Mouse (Mus musculus) testis, postnatal 14 days (tissue): Measurements from ENCODE around the gene Tbcb.
"Not testable (repeated sequence)": the region's sequence is repeated elsewhere in the genome, so short reads cannot be mapped to it uniquely, and the experiment has no call there.

ENCODE experiments used
- DNase-seq: peaks from one replicate; pipeline ENCODE4 v3.0.0; 2021; ENCODE audit warnings: low spot score

Tbcb gene

GRCm38 (mm10) chr7:30231669-30232454 is at the start of gene Tbcb, which contains the start of gene Polr2i:
Gene Tbcb, minus strand, starts transcription at chr7:30232272.
Gene Polr2i, plus strand, starts transcription at chr7:30231948.
- DNase-seq: peak; percentile 98

GRCm38 (mm10) chr7:30281522-30281921 is 49.5 kb upstream of the Tbcb start:
- DNase-seq: no peak

- DNase-seq: peak; percentile 88
Measured at GRCm38 (mm10) chr7:30280670-30281138, 48.6 kb upstream of the Tbcb start.

- peak; percentile 96 for DNase-seq
Measured at GRCm38 (mm10) chr7:30279951-30280669, 48.0 kb upstream of the Tbcb start, which contains the start of the genes Thap8 and Wdr62. Gene Thap8, plus strand, starts transcription at chr7:30280094. Gene Wdr62, minus strand, starts transcription at chr7:30280419.

- no peak for DNase-seq
Measured at GRCm38 (mm10) chr7:30279536-30279935, 47.5 kb upstream of the Tbcb start.

- no peak for DNase-seq
Measured at GRCm38 (mm10) chr7:30278911-30279310, 46.8 kb upstream of the Tbcb start.

- DNase-seq: peak; percentile 72
Measured at GRCm38 (mm10) chr7:30274383-30274782, 42.3 kb upstream of the Tbcb start.

- DNase-seq: no peak
Measured at GRCm38 (mm10) chr7:30269641-30270040, 37.6 kb upstream of the Tbcb start.

- peak; percentile 54 for DNase-seq
Measured at GRCm38 (mm10) chr7:30266780-30267179, 34.7 kb upstream of the Tbcb start.

GRCm38 (mm10) chr7:30265935-30266334 is 33.9 kb upstream of the Tbcb start:
- DNase-seq: no peak

- DNase-seq: no peak
Measured at GRCm38 (mm10) chr7:30265531-30265930, 33.5 kb upstream of the Tbcb start.

- DNase-seq: no peak
Measured at GRCm38 (mm10) chr7:30265041-30265440, 33.0 kb upstream of the Tbcb start.

- DNase-seq: peak; percentile 69
Measured at GRCm38 (mm10) chr7:30251956-30252954, 20.2 kb upstream of the Tbcb start.

GRCm38 (mm10) chr7:30237374-30237773 is 5.3 kb upstream of the Tbcb start:
- DNase-seq: not testable (repeated sequence)

- DNase-seq: no peak
Measured at GRCm38 (mm10) chr7:30235625-30236024, 3.6 kb upstream of the Tbcb start, which contains the start of gene Ovol3. Gene Ovol3, minus strand, starts transcription at chr7:30235725.

GRCm38 (mm10) chr7:30235091-30235490 is 3.0 kb upstream of the Tbcb start:
- DNase-seq: no peak

GRCm38 (mm10) chr7:30234276-30234858 is 2.3 kb upstream of the Tbcb start:
- DNase-seq: no peak

- peak; percentile 27 for DNase-seq
Measured at GRCm38 (mm10) chr7:30233387-30233786, 1.3 kb upstream of the Tbcb start.

GRCm38 (mm10) chr7:30232631-30233148 is 618 bp upstream of the Tbcb start:
- peak; percentile 61 for DNase-seq

- no peak for DNase-seq
Measured at GRCm38 (mm10) chr7:30231328-30231668, 774 bp downstream of the Tbcb start.

- DNase-seq: no peak
Measured at GRCm38 (mm10) chr7:30224206-30224605, 7.9 kb downstream of the Tbcb start.
